Mouse (Mus musculus) midbrain, postnatal 0 days (tissue): ENCODE data around the gene Ube2cbp. TPM values are rescaled to one million over a fixed set of nuclear protein-coding genes. Genes with fewer than 3 reads are reported as not detected.

Source experiments
- ATAC-seq: fragments of 200-750 bp; cut with Nextera tagmentation; 2 replicates; pipeline ENCODE4 v1.8.0; 2017; ENCODE audit warnings: moderate number of reproducible peaks, mild to moderate bottlenecking, moderate TSS enrichment, moderate library complexity; ENCODE audit not compliant: low FRiP score
- DNase-seq: peaks from one replicate; pipeline ENCODE4 v3.0.0-alpha.2; 2015; ENCODE audit warnings: low spot score
- H3K27ac ChIP-seq: fragments of 300-500 bp; sonication (generic); 2 replicates; pipeline ENCODE4 v1.5.1; 2014; ENCODE audit warnings: low read depth, mild to moderate bottlenecking, low read length, mixed read lengths
- H3K27me3 ChIP-seq: fragments of 300-500 bp; sonication (generic); 2 replicates; pipeline ENCODE4 v1.6.1; 2014; ENCODE audit warnings: low read length, control low read depth, mixed read lengths; ENCODE audit not compliant: insufficient read depth
- H3K36me3 ChIP-seq: fragments of 300-500 bp; sonication (generic); 2 replicates; pipeline ENCODE4 v1.6.1; 2014; ENCODE audit warnings: low read length, control low read depth, mixed read lengths; ENCODE audit not compliant: insufficient read depth
- H3K4me1 ChIP-seq: fragments of 300-500 bp; sonication (generic); 2 replicates; pipeline ENCODE4 v1.6.1; 2014; ENCODE audit warnings: mild to moderate bottlenecking, control low read depth, antibody characterized with exemption, low read length, mixed read lengths; ENCODE audit not compliant: insufficient read depth
- H3K4me2 ChIP-seq: fragments of 300-500 bp; sonication (generic); 2 replicates; pipeline ENCODE4 v1.6.1; 2014; ENCODE audit warnings: low read depth, mild to moderate bottlenecking, low read length, mixed read lengths; ENCODE audit not compliant: poor library complexity, severe bottlenecking
- H3K4me3 ChIP-seq: fragments of 300-500 bp; sonication (generic); 2 replicates; pipeline ENCODE4 v1.5.1; 2014; ENCODE audit warnings: low read depth, mild to moderate bottlenecking, low read length, moderate library complexity
- H3K9ac ChIP-seq: fragments of 300-500 bp; sonication (generic); replicated peaks from 2 replicates; pipeline ENCODE4 v1.6.1; 2014; ENCODE audit warnings: mild to moderate bottlenecking, low read length, moderate library complexity, mixed read lengths; ENCODE audit not compliant: poor library complexity, severe bottlenecking
- H3K9me3 ChIP-seq: fragments of 300-500 bp; sonication (generic); 2 replicates; pipeline ENCODE4 v1.6.1; 2016; ENCODE audit warnings: low read length, control low read depth
- CTCF ChIP-seq: IDR thresholded peaks from 2 replicates; pipeline ENCODE4 v1.5.1; 2016; ENCODE audit warnings: antibody characterized with exemption, mild to moderate bottlenecking
- WGBS: fragments of 180-500 bp; shearing (Covaris S2); extraction: QIAGEN DNeasy Blood & Tissue Kit; methylation state at CpG from one replicate; pipeline ENCODE4 v1.1.7; 2014; 5-methylcytosine and 5-hydroxymethylcytosine counted together
- polyA plus RNA-seq: library from polyadenylated mRNA; unstranded; fragments of >200 nt; fragmentation: Nextera tagmentation; extraction: Ambion mirVana; gene quantifications from 2 replicates; pipeline ENCODE4 v1.2.1, GENCODE M21; 2015
- total RNA-seq: library from RNA; depleted of rRNA; stranded (reverse); fragments of >200 nt; gene quantifications from 2 replicates; pipeline ENCODE4 v1.2.3, GENCODE M21; 2014

Ube2cbp gene
- total and polyA plus RNA-seq, 2 experiments from 2014 or later = 7.7 to 8.4 TPM

- Histone ChIP-seq H3K27me3 (no peaks in the 10 kb centered on the region), H3K4me2 (no peak overlapping the region), H3K36me3 (peaks cover 12% of the 10 kb centered on the region; the same call in 1 of the 2 replicates), H3K9ac (no peak overlapping the region), H3K27ac (no peak overlapping the region), H3K4me3 (no peak overlapping the region), H3K9me3 (no peaks in the 10 kb centered on the region), H3K4me1 (no peaks in the 10 kb centered on the region)
- WGBS = 93% methylated on average over 2 of the region's 2 CpGs
- DNase-seq (no peak), ATAC-seq (no peak)
- TF ChIP-seq CTCF = no peak
Measured at GRCm38 (mm10) chr9:86491740-86492139, 27.0 kb upstream of the Ube2cbp start.

- TF ChIP-seq CTCF = no peak
- Histone ChIP-seq H3K9me3 (no peaks in the 10 kb centered on the region), H3K4me3 (no peak overlapping the region), H3K4me1 (no peaks in the 10 kb centered on the region), H3K36me3 (0 out of 2 replicates have a peak, but pooled peaks cover 2% of the 10 kb centered on the region), H3K4me2 (no peak overlapping the region), H3K27ac (no peak overlapping the region), H3K9ac (no peak overlapping the region), H3K27me3 (no peaks in the 10 kb centered on the region)
- WGBS = 86% methylated on average over 1 of the region's 1 CpGs
- DNase-seq = no peak
- no peak for ATAC-seq
Measured at GRCm38 (mm10) chr9:86482236-86482635, 17.5 kb upstream of the Ube2cbp start.

- H3K4me2 ChIP-seq = no peak overlapping the region
- no peaks in the 10 kb centered on the region for H3K27me3 ChIP-seq
Measured at GRCm38 (mm10) chr9:86478414-86479093, 13.8 kb upstream of the Ube2cbp start.

GRCm38 (mm10) chr9:86476763-86477162 lies 12.0 kb upstream of the Ube2cbp start:
- 83% methylated on average over 5 of the region's 5 CpGs for WGBS
- TF ChIP-seq CTCF = no peak
- ATAC-seq = no peak

More at GRCm38 (mm10) chr9:86478414-86479093, 13.8 kb upstream of the Ube2cbp start:
- DNase-seq = no peak
- Histone ChIP-seq H3K4me1 (no peaks in the 10 kb centered on the region), H3K4me3 (no peak overlapping the region), H3K27ac (no peak overlapping the region), H3K9me3 (no peaks in the 10 kb centered on the region), H3K9ac (no peak overlapping the region), H3K36me3 (no peaks in the 10 kb centered on the region)
- no peak for ATAC-seq
- TF ChIP-seq CTCF = no peak
- 81% methylated on average over 5 of the region's 5 CpGs for WGBS

GRCm38 (mm10) chr9:86475956-86476355 lies 11.2 kb upstream of the Ube2cbp start:
- WGBS = 91% methylated on average over 4 of the region's 4 CpGs

More at GRCm38 (mm10) chr9:86476763-86477162, 12.0 kb upstream of the Ube2cbp start:
- Histone ChIP-seq H3K4me2 (no peak overlapping the region), H3K36me3 (no peaks in the 10 kb centered on the region), H3K9me3 (no peaks in the 10 kb centered on the region), H3K27ac (no peak overlapping the region), H3K27me3 (no peaks in the 10 kb centered on the region), H3K4me1 (no peaks in the 10 kb centered on the region), H3K9ac (no peak overlapping the region), H3K4me3 (no peak overlapping the region)
- DNase-seq = no peak

More at GRCm38 (mm10) chr9:86475956-86476355, 11.2 kb upstream of the Ube2cbp start:
- H3K27ac ChIP-seq = no peak overlapping the region
- DNase-seq (no peak), ATAC-seq (no peak)
- no peaks in the 10 kb centered on the region for H3K36me3 ChIP-seq
- H3K4me3 ChIP-seq = no peak overlapping the region
- no peaks in the 10 kb centered on the region for H3K4me1 ChIP-seq
- TF ChIP-seq CTCF = no peak
- no peaks in the 10 kb centered on the region for H3K27me3 ChIP-seq
- no peak overlapping the region for H3K4me2 ChIP-seq
- no peaks in the 10 kb centered on the region for H3K9me3 ChIP-seq
- no peak overlapping the region for H3K9ac ChIP-seq
